Mouse (Mus musculus) heart, adult 8-10 months (tissue): ENCODE results near the gene Flywch1. TPM values are rescaled to one million over a fixed set of nuclear protein-coding genes. Genes with fewer than 3 reads are reported as not detected.
A peak's percentile ranks its signal among the peaks of the same experiment; 100 is the strongest.

Source experiments
- DNase-seq: peaks from one replicate; pipeline ENCODE4 v3.0.0; 2022; ENCODE audit warnings: low spot score
- total RNA-seq, 4 experiments: library from RNA; stranded (reverse); gene quantifications; 2 replicates each; pipeline ENCODE4 v1.2.4; 2022

Flywch1 gene
- 10 to 100 TPM; 40.8 to 42.0 (median 40.9) TPM for total RNA-seq

- peak; percentile 99 for DNase-seq
Measured at GRCm38 (mm10) chr17:23771284-23772218, at the start of gene Flywch1. Gene Flywch1 (minus strand): TSS chr17:23771602.

GRCm38 (mm10) chr17:23820731-23821130 is 49.3 kb upstream of the Flywch1 start:
- DNase-seq, result no peak

GRCm38 (mm10) chr17:23819235-23819634 is 47.8 kb upstream of the Flywch1 start:
- no peak for DNase-seq

GRCm38 (mm10) chr17:23818579-23818978 is 47.2 kb upstream of the Flywch1 start:
- no peak for DNase-seq

- no peak for DNase-seq
Measured at GRCm38 (mm10) chr17:23815641-23816040, 44.2 kb upstream of the Flywch1 start.

GRCm38 (mm10) chr17:23807918-23808317 is 36.5 kb upstream of the Flywch1 start:
- DNase-seq, result no peak

- no peak for DNase-seq
Measured at GRCm38 (mm10) chr17:23806867-23807266, 35.5 kb upstream of the Flywch1 start.

- DNase-seq, result no peak
Measured at GRCm38 (mm10) chr17:23804426-23805085, 33.2 kb upstream of the Flywch1 start.

GRCm38 (mm10) chr17:23803366-23804041 is 32.1 kb upstream of the Flywch1 start:
- DNase-seq, result no peak

GRCm38 (mm10) chr17:23802746-23803365 is 31.5 kb upstream of the Flywch1 start:
- peak; percentile 98 for DNase-seq

- DNase-seq, result no peak
Measured at GRCm38 (mm10) chr17:23801627-23802026, 30.2 kb upstream of the Flywch1 start.

- DNase-seq, result no peak
Measured at GRCm38 (mm10) chr17:23797316-23797715, 25.9 kb upstream of the Flywch1 start.

GRCm38 (mm10) chr17:23795323-23795722 is 23.9 kb upstream of the Flywch1 start:
- no peak for DNase-seq

- DNase-seq, result no peak
Measured at GRCm38 (mm10) chr17:23791079-23791357, 19.6 kb upstream of the Flywch1 start.

GRCm38 (mm10) chr17:23790269-23791078 is 19.1 kb upstream of the Flywch1 start, which contains the start of gene Srrm2:
Gene Srrm2 (plus strand): TSS chr17:23790532.
- DNase-seq, result no peak

GRCm38 (mm10) chr17:23789749-23790268 is 18.4 kb upstream of the Flywch1 start:
- DNase-seq, result no peak

GRCm38 (mm10) chr17:23788973-23789372 is 17.6 kb upstream of the Flywch1 start:
- no peak for DNase-seq

- DNase-seq, result no peak
Measured at GRCm38 (mm10) chr17:23786510-23786931, 15.1 kb upstream of the Flywch1 start.

GRCm38 (mm10) chr17:23785561-23786471 is 14.4 kb upstream of the Flywch1 start, which contains the start of gene Flywch2:
Gene Flywch2 (minus strand): TSS chr17:23786081.
- DNase-seq, result peak; percentile 46
